Mouse (Mus musculus): ENCODE measurements around the gene Slc44a1. TPM values are rescaled to one million over a fixed set of nuclear protein-coding genes. Genes with fewer than 3 reads are reported as not detected.

The Slc44a1 gene
- total RNA-seq, 2 experiments from 2014 or later = 53.1 to 61.2 TPM

GRCm38 (mm10) chr4:53462505-53463251 is 22.5 kb downstream of the Slc44a1 start:
- no peak for DNase-seq (ENCODE audit: low spot score in 2 of 2)

- DNase-seq (ENCODE audit: low spot score in 2 of 2) = no peak
These were observed 25.7 kb downstream of the Slc44a1 start for GRCm38 (mm10) chr4:53465887-53466286.

GRCm38 (mm10) chr4:53469007-53469406 is 28.8 kb downstream of the Slc44a1 start:
- DNase-seq (ENCODE audit: low spot score in 2 of 2) = peak; percentile 53 to 58

GRCm38 (mm10) chr4:53474109-53474508 is 33.9 kb downstream of the Slc44a1 start:
- DNase-seq (ENCODE audit: low spot score in 2 of 2) = no peak

- no peak for DNase-seq (ENCODE audit: low spot score in 2 of 2)
These were observed 35.2 kb downstream of the Slc44a1 start for GRCm38 (mm10) chr4:53475230-53475952.

- DNase-seq (ENCODE audit: low spot score in 2 of 2) = peak; percentile 27 to 39
These were observed 38.4 kb downstream of the Slc44a1 start for GRCm38 (mm10) chr4:53478644-53479043.

GRCm38 (mm10) chr4:53487216-53488188 is 47.3 kb downstream of the Slc44a1 start:
- peak in 1 of 2 experiments; percentile 42 for DNase-seq (ENCODE audit: low spot score in 2 of 2)

GRCm38 (mm10) chr4:53488803-53489202 is 48.6 kb downstream of the Slc44a1 start:
- DNase-seq (ENCODE audit: low spot score in 2 of 2) = no peak

- no peak for DNase-seq (ENCODE audit: low spot score in 2 of 2)
These were observed 50.2 kb downstream of the Slc44a1 start for GRCm38 (mm10) chr4:53490371-53490770.

GRCm38 (mm10) chr4:53491269-53491668 is 51.1 kb downstream of the Slc44a1 start:
- DNase-seq (ENCODE audit: low spot score in 2 of 2) = no peak

- no peak for DNase-seq (ENCODE audit: low spot score in 2 of 2)
These were observed 55.4 kb downstream of the Slc44a1 start for GRCm38 (mm10) chr4:53495646-53496045.

GRCm38 (mm10) chr4:53502764-53503163 is 62.6 kb downstream of the Slc44a1 start:
- DNase-seq (ENCODE audit: low spot score in 2 of 2) = no peak

GRCm38 (mm10) chr4:53512131-53512916 is 72.1 kb downstream of the Slc44a1 start:
- DNase-seq (ENCODE audit: low spot score in 2 of 2) = peak; percentile 59 to 80

- no peak for DNase-seq (ENCODE audit: low spot score in 2 of 2)
These were observed 73.3 kb downstream of the Slc44a1 start for GRCm38 (mm10) chr4:53513276-53514081.

- peak; percentile 71 to 75 for DNase-seq (ENCODE audit: low spot score in 2 of 2)
These were observed 75.9 kb downstream of the Slc44a1 start for GRCm38 (mm10) chr4:53516011-53516532.

GRCm38 (mm10) chr4:53519429-53519828 is 79.2 kb downstream of the Slc44a1 start:
- DNase-seq (ENCODE audit: low spot score in 2 of 2) = no peak

- no peak for DNase-seq (ENCODE audit: low spot score in 2 of 2)
These were observed 80.8 kb downstream of the Slc44a1 start for GRCm38 (mm10) chr4:53521028-53521427.

GRCm38 (mm10) chr4:53522655-53523054 is 82.4 kb downstream of the Slc44a1 start:
- no peak for DNase-seq (ENCODE audit: low spot score in 2 of 2)

GRCm38 (mm10) chr4:53525503-53525902 is 85.3 kb downstream of the Slc44a1 start:
- DNase-seq (ENCODE audit: low spot score in 2 of 2) = no peak
